ENCODE assay signal across 16 mouse cellular contexts in genomic region chr9:44143421-44143820, GRCm38 (mm10). TPM values are rescaled to one million over a fixed set of nuclear protein-coding genes. Genes with fewer than 3 reads are reported as not detected.
A peak's percentile ranks its signal among the peaks of the same experiment; 100 is the strongest.
DNase-seq lines count a peak whose midpoint lies in the region; ATAC-seq and TF ChIP-seq lines count a peak whose summit lies in the region.
"Had no signal": no experiment of that assay in that cellular context is flagged by ENCODE, and none has a peak within 500 bp of the region (broad histone marks: within the 10 kb centered on the region; RNA-seq: fewer than 3 reads in every experiment).

No protein-coding gene starts in this region.

- no peaks in the 10 kb centered on the region for H3K9me3 ChIP-seq in heart, embryonic 11.5 days (replicated peaks; ENCODE audit: control insufficient read depth, low read length)
- H3K9me3 ChIP-seq in kidney, embryonic 16.5 days (ENCODE audit: low read length), result no peaks in the 10 kb centered on the region
- no peaks in the 10 kb centered on the region for H3K9me3 ChIP-seq in E14TG2a.4 (ENCODE audit: low read length)
- no peaks in the 10 kb centered on the region for H3K9me3 ChIP-seq in hindbrain, embryonic 12.5 days (replicated peaks)
- H3K9me3 ChIP-seq: limb, embryonic 12.5 days had no signal

- intact Hi-C loops in heart, postnatal 36 days (cut with DNase I), result no loop called here

- H3K4me1 ChIP-seq in heart, embryonic 11.5 days (ENCODE audit: control insufficient read depth, insufficient read depth, low read length), result peaks cover 11% of the 10 kb centered on the region; the same call in 1 of the 2 replicates
- peaks cover 4% of the 10 kb centered on the region; the same call in 1 of the 2 replicates for H3K4me1 ChIP-seq in kidney, embryonic 16.5 days (ENCODE audit: insufficient read depth, low read length)
- peaks cover 67% of the 10 kb centered on the region for H3K4me1 ChIP-seq in E14TG2a.4 (replicated peaks; ENCODE audit: low read depth, low read length)
- H3K4me1 ChIP-seq in hindbrain, embryonic 12.5 days, result no peaks in the 10 kb centered on the region
- H3K4me1 ChIP-seq: limb, embryonic 12.5 days had no signal

- H3K27ac ChIP-seq in heart, embryonic 11.5 days (ENCODE audit: low read depth, low read length), result peak overlapping the region; percentile 10; the same call in 1 of the 2 replicates
- peak overlapping the region; percentile 58 for H3K27ac ChIP-seq in kidney, embryonic 16.5 days (ENCODE audit: low read length)
- H3K27ac ChIP-seq in hindbrain, embryonic 12.5 days, result no peak overlapping the region
- H3K27ac ChIP-seq: left cerebral cortex, adult 2 months; limb, embryonic 12.5 days had no signal

- ATAC-seq in heart, embryonic 11.5 days (replicated peaks; ENCODE audit: insufficient number of reproducible peaks, low FRiP score, low TSS enrichment), result no peak
- ATAC-seq in kidney, embryonic 16.5 days (ENCODE audit: low FRiP score, low TSS enrichment), result no peak
- ATAC-seq in hindbrain, embryonic 12.5 days (ENCODE audit: low FRiP score), result no peak
- ATAC-seq: CD4-positive, CD25-positive, alpha-beta regulatory T cell, adult 4 months; intestine, postnatal 0 days; Patski had no signal

- H3K27me3 ChIP-seq in heart, embryonic 11.5 days (ENCODE audit: control insufficient read depth, insufficient read depth, low read length), result no peaks in the 10 kb centered on the region
- no peaks in the 10 kb centered on the region for H3K27me3 ChIP-seq in kidney, embryonic 16.5 days (ENCODE audit: insufficient read depth, low read length)
- no peaks in the 10 kb centered on the region for H3K27me3 ChIP-seq in E14TG2a.4 (ENCODE audit: insufficient read depth, low read length)
- H3K27me3 ChIP-seq in hindbrain, embryonic 12.5 days, result no peaks in the 10 kb centered on the region
- H3K27me3 ChIP-seq: limb, embryonic 12.5 days; Patski had no signal

- no peak for DNase-seq in heart, postnatal 36 days
- DNase-seq in kidney, postnatal 14 days, result no peak
- DNase-seq in R1 (ENCODE audit: low read depth, low spot score), result peak; percentile 38
- DNase-seq: cerebellum, postnatal 36 days; right cerebral cortex, postnatal 25 days had no signal

- H3K36me3 ChIP-seq in heart, embryonic 11.5 days (ENCODE audit: control insufficient read depth, insufficient read depth, low read length), result peaks cover 26% of the 10 kb centered on the region
- H3K36me3 ChIP-seq in kidney, embryonic 16.5 days (ENCODE audit: insufficient read depth, low read length), result peaks cover 28% of the 10 kb centered on the region
- H3K36me3 ChIP-seq in E14TG2a.4 (ENCODE audit: insufficient read depth, low read length), result peaks cover 78% of the 10 kb centered on the region
- peaks cover 27% of the 10 kb centered on the region for H3K36me3 ChIP-seq in hindbrain, embryonic 12.5 days

- H3K4me3 ChIP-seq in heart, embryonic 11.5 days (ENCODE audit: low read depth, low read length), result no peak overlapping the region
- H3K4me3 ChIP-seq in kidney, embryonic 16.5 days (ENCODE audit: low read length), result no peak overlapping the region
- peak overlapping the region; percentile 10; the same call in 1 of the 2 replicates for H3K4me3 ChIP-seq in E14TG2a.4 (replicated peaks; ENCODE audit: low read length)
- no peak overlapping the region for H3K4me3 ChIP-seq in hindbrain, embryonic 12.5 days
- H3K4me3 ChIP-seq: left cerebral cortex, adult 2 months; limb, embryonic 12.5 days had no signal

- no peak overlapping the region for H3K4me2 ChIP-seq in heart, embryonic 11.5 days
- H3K4me2 ChIP-seq in kidney, embryonic 16.5 days (replicated peaks; ENCODE audit: low read depth, low read length), result no peak overlapping the region
- H3K4me2 ChIP-seq in hindbrain, embryonic 12.5 days (replicated peaks), result no peak overlapping the region
- H3K4me2 ChIP-seq: limb, embryonic 12.5 days had no signal

- WGBS in heart, embryonic 11.5 days (ENCODE audit: insufficient replicate concordance), result 77% methylated on average over 5 of the region's 5 CpGs
- 77% methylated on average over 5 of the region's 5 CpGs for WGBS in kidney, embryonic 16.5 days
- whole genome bisulfite sequencing in hindbrain, embryonic 12.5 days, result 70% methylated on average over 5 of the region's 5 CpGs

- no peak overlapping the region for H3K9ac ChIP-seq in heart, embryonic 11.5 days (ENCODE audit: low read depth, low read length)
- H3K9ac ChIP-seq in kidney, embryonic 16.5 days (replicated peaks; ENCODE audit: low read length), result no peak overlapping the region
- no peak overlapping the region for H3K9ac ChIP-seq in hindbrain, embryonic 12.5 days
- H3K9ac ChIP-seq: limb, embryonic 12.5 days had no signal

- TF ChIP-seq CTCF in E14TG2a.4 (conservative IDR thresholded peaks at IDR 0.05; ENCODE audit: low read length), result no peak

RNA-seq across cellular contexts. Expression of gene Mcam, which starts 9.2 kb away (rescaled TPM):
- 86.2 and 105 TPM in 2 replicates for polyA plus RNA-seq in heart, embryonic 11.5 days (2014; fragmentation: Nextera tagmentation; extraction: Ambion mirVana)
- total RNA-seq in heart, postnatal 36 days (2021), result 10 to 100 TPM; 38.7 to 39.3 TPM
- 54.3 and 60.3 TPM in 2 replicates for polyA plus RNA-seq in kidney, embryonic 16.5 days (2015; fragmentation: Nextera tagmentation; extraction: Ambion mirVana)
- polyA plus RNA-seq in hindbrain, embryonic 12.5 days (2016; fragmentation: Nextera tagmentation; extraction: Ambion mirVana), result 14.5 and 15.4 TPM in 2 replicates

RNA-seq across cellular contexts. Expression of gene Rnf26, which starts 30.1 kb away (rescaled TPM):
- polyA plus RNA-seq in heart, embryonic 11.5 days (2014; fragmentation: Nextera tagmentation; extraction: Ambion mirVana), result 35.2 and 38.2 TPM in 2 replicates
- 1 to 10 TPM; 6.7 to 7.6 TPM for total RNA-seq in heart, postnatal 36 days (2021)
- polyA plus RNA-seq in kidney, embryonic 16.5 days (2015; fragmentation: Nextera tagmentation; extraction: Ambion mirVana), result 75.0 and 87.0 TPM in 2 replicates
- 57.1 and 61.4 TPM in 2 replicates for polyA plus RNA-seq in hindbrain, embryonic 12.5 days (2016; fragmentation: Nextera tagmentation; extraction: Ambion mirVana)

RNA-seq across cellular contexts. Expression of gene Gm49380, which starts 30.1 kb away (rescaled TPM):
- polyA plus RNA-seq in heart, embryonic 11.5 days (2014; fragmentation: Nextera tagmentation; extraction: Ambion mirVana), result 0.28 TPM in 1 of 2 replicates, not detected in the other
- total RNA-seq in heart, postnatal 36 days (2021), result under 1 TPM in 1 of 2 experiments, not detected in 1; 0.14 TPM
- 0.22 and 0.25 TPM in 2 replicates for polyA plus RNA-seq in kidney, embryonic 16.5 days (2015; fragmentation: Nextera tagmentation; extraction: Ambion mirVana)
- polyA plus RNA-seq in hindbrain, embryonic 12.5 days (2016; fragmentation: Nextera tagmentation; extraction: Ambion mirVana), result 0.26 and 0.30 TPM in 2 replicates
- total RNA-seq: hematopoietic stem cell, adult 5-6 weeks had no signal
- polyA plus RNA-seq: CD4-positive, CD25-positive, alpha-beta regulatory T cell, adult 4 months; intestine, postnatal 0 days; liver, embryonic 16.5 days had no signal

RNA-seq across cellular contexts. Expression of gene C1qtnf5, which starts 36.4 kb away (rescaled TPM):
- polyA plus RNA-seq in heart, embryonic 11.5 days (2014; fragmentation: Nextera tagmentation; extraction: Ambion mirVana), result 0.43 and 1.2 TPM in 2 replicates
- total RNA-seq in heart, postnatal 36 days (2021), result 1 to 10 TPM; 8.4 to 8.9 TPM
- 4.7 and 5.7 TPM in 2 replicates for polyA plus RNA-seq in kidney, embryonic 16.5 days (2015; fragmentation: Nextera tagmentation; extraction: Ambion mirVana)
- polyA plus RNA-seq in hindbrain, embryonic 12.5 days (2016; fragmentation: Nextera tagmentation; extraction: Ambion mirVana), result 1.4 and 1.8 TPM in 2 replicates
- total RNA-seq: hematopoietic stem cell, adult 5-6 weeks had no signal
- polyA plus RNA-seq: CD4-positive, CD25-positive, alpha-beta regulatory T cell, adult 4 months had no signal

RNA-seq across cellular contexts. Expression of gene Mfrp, which starts 41.9 kb away (rescaled TPM):
- 0.16 TPM in 1 of 2 replicates, not detected in the other for polyA plus RNA-seq in heart, embryonic 11.5 days (2014; fragmentation: Nextera tagmentation; extraction: Ambion mirVana)
- total RNA-seq in heart, postnatal 36 days (2021), result not detected
- polyA plus RNA-seq in kidney, embryonic 16.5 days (2015; fragmentation: Nextera tagmentation; extraction: Ambion mirVana), result 0.10 and 0.25 TPM in 2 replicates
- 0.14 and 0.30 TPM in 2 replicates for polyA plus RNA-seq in hindbrain, embryonic 12.5 days (2016; fragmentation: Nextera tagmentation; extraction: Ambion mirVana)
- total RNA-seq: hematopoietic stem cell, adult 5-6 weeks had no signal
- polyA plus RNA-seq: CD4-positive, CD25-positive, alpha-beta regulatory T cell, adult 4 months; liver, embryonic 16.5 days had no signal
